Mouse (Mus musculus) liver, embryonic 12.5 days (tissue): ENCODE results near the gene Msi1. TPM values are rescaled to one million over a fixed set of nuclear protein-coding genes. Genes with fewer than 3 reads are reported as not detected.

ENCODE experiments used
- ATAC-seq: fragments of 200-750 bp; cut with Nextera tagmentation; 2 replicates; pipeline ENCODE4 v1.8.0; 2017; ENCODE audit warnings: moderate number of reproducible peaks, mild to moderate bottlenecking, moderate library complexity
- H3K27ac ChIP-seq: fragments of 300-500 bp; sonication (generic); 2 replicates; pipeline ENCODE4 v1.5.1; 2016; ENCODE audit warnings: mild to moderate bottlenecking
- H3K27me3 ChIP-seq: fragments of 300-500 bp; sonication (generic); replicated peaks from 2 replicates; pipeline ENCODE4 v1.6.1; 2016; ENCODE audit warnings: mild to moderate bottlenecking, moderate library complexity
- H3K36me3 ChIP-seq: fragments of 300-500 bp; sonication (generic); 2 replicates; pipeline ENCODE4 v1.6.1; 2016; ENCODE audit warnings: mild to moderate bottlenecking, moderate library complexity
- H3K4me1 ChIP-seq: fragments of 300-500 bp; sonication (generic); 2 replicates; pipeline ENCODE4 v1.6.1; 2016
- H3K4me2 ChIP-seq: fragments of 300-500 bp; sonication (generic); 2 replicates; pipeline ENCODE4 v1.6.1; 2016; ENCODE audit warnings: mild to moderate bottlenecking, moderate library complexity
- H3K4me3 ChIP-seq: fragments of 300-500 bp; sonication (generic); 2 replicates; pipeline ENCODE4 v1.5.1; 2016; ENCODE audit warnings: mild to moderate bottlenecking, moderate library complexity
- H3K9ac ChIP-seq: fragments of 300-500 bp; sonication (generic); 2 replicates; pipeline ENCODE4 v1.6.1; 2016; ENCODE audit warnings: mild to moderate bottlenecking, moderate library complexity
- H3K9me3 ChIP-seq: fragments of 300-500 bp; sonication (generic); replicated peaks from 2 replicates; pipeline ENCODE4 v1.6.1; 2016; ENCODE audit warnings: mild to moderate bottlenecking, moderate library complexity
- WGBS: fragments of 180-500 bp; shearing (Covaris S2); methylation state at CpG from one replicate; pipeline ENCODE4 v1.1.7; 2016; ENCODE audit not compliant: insufficient replicate concordance; 5-methylcytosine and 5-hydroxymethylcytosine counted together
- polyA plus RNA-seq: library from polyadenylated mRNA; unstranded; fragments of >200 nt; fragmentation: Nextera tagmentation; extraction: Ambion mirVana; gene quantifications from 2 replicates; pipeline ENCODE4 v1.2.1, GENCODE M21; 2016

Msi1 gene
- polyA plus RNA-seq, 1 experiment from 2014 or later: 2.5 TPM

DNA sequence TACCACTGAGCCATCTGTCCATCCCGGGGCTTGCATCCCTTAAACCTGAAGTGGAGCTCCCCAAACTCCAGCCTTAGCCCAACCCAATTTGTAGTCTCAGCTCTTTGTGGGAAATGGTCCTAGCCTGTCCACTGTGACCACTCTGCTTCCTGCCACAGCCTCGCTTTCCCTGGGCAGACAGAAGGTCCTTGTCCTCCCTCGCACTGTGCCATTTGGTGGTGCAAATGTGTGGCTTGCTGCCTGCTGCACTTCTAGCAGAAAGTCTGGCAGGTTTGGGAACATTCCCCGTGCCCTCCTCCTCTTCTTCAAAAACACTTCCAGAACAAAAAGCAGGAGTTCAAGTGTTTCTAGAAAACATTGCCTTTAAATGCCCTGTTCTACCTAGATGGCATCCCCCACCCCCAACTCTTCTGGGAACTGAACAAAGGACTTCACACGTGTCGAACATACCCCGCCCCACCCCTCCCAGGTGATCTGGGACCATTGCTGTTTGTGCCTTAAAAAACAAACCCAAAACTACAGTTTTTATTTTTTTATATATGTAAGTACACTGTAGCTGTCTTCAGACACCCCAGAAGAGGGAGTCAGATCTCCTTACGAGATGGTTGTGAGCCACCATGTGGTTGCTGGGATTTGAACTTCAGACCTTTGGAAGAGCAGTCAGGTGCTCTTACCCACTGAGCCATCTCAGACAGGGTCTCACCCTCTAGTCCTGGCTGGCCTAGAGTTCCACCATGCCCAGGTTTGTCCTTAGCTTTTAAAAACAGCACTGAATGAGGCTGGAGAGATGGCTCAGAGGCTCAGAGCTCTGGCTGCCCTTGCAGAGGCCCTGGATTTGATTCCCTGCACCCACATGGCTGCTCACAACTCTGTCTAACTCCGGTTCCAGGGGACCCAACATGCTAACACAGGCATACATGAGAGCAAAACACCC, 69.2 kb downstream of the Msi1 start:
- no peaks in the 10 kb centered on the region for H3K9me3 ChIP-seq

DNA sequence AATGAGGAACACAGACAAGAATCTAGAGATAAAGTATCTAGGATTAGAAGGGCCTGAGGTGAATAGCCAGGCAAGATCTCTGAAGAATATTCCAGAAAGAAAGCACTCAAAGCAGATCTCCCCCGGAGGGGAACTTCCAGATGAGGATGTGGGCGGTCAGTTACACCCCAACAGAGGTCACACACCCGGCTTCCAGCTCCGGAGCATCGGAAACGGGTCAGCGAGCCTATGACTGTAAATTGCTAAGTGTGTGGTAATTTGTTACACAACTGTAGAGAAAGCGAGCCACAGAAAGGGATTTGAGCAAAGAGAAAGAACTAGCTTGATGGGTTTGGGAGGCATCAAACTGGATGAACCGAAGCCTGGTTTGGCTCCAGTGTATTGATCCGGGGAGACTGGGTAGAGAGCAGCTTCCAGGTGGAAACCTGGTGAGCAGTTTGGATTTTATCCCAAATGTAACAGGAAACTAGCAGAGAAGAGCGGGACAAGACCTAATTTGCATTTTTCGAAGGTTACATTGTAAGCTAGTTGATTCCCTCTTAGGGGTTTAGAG, 71.1 kb downstream of the Msi1 start:
- ATAC-seq: no peak

More for the DNA sequence above, 69.2 kb downstream of the Msi1 start:
- H3K36me3 ChIP-seq: no peaks in the 10 kb centered on the region
- no peak overlapping the region for H3K9ac ChIP-seq
- no peak overlapping the region for H3K4me2 ChIP-seq
- H3K27ac ChIP-seq: no peak overlapping the region
- ATAC-seq: no peak
- 38% methylated on average over 9 of the region's 9 CpGs for WGBS
- no peaks in the 10 kb centered on the region for H3K27me3 ChIP-seq
- peaks cover 26% of the 10 kb centered on the region for H3K4me1 ChIP-seq
- H3K4me3 ChIP-seq: no peak overlapping the region

DNA sequence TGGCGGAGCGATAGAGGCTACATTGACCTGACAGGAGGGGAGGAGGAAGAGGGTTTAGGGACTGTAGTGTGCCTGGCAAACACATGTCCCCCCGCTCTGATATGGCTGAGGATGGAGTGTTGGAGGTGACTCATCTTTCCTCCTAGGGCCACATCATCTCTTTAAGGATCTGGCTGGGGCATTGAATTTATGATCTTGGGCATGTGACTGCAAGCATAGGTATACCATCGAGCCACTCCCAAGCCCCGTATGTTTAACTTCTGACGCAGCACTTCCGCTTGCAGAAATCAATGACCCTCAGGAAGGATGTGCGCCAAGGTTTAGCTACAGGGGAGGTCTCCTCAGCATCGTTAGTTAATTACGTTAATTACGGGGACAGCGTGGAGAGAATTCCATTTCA, 73.6 kb downstream of the Msi1 start:
- no peak for ATAC-seq
- H3K27me3 ChIP-seq: peaks cover 5% of the 10 kb centered on the region; the same call in 1 of the 2 replicates
- WGBS: 57% methylated on average over 12 of the region's 12 CpGs

More for the DNA sequence above, 71.1 kb downstream of the Msi1 start:
- 63% methylated on average over 12 of the region's 12 CpGs for WGBS
- peaks cover 22% of the 10 kb centered on the region for H3K4me1 ChIP-seq
- no peak overlapping the region for H3K4me2 ChIP-seq
- no peaks in the 10 kb centered on the region for H3K36me3 ChIP-seq
- H3K27me3 ChIP-seq: peaks cover under 1% of the 10 kb centered on the region; the same call in 1 of the 2 replicates
- no peak overlapping the region for H3K4me3 ChIP-seq
- no peak overlapping the region for H3K9ac ChIP-seq
- H3K9me3 ChIP-seq: no peaks in the 10 kb centered on the region
- no peak overlapping the region for H3K27ac ChIP-seq

More for the DNA sequence above, 73.6 kb downstream of the Msi1 start:
- H3K4me3 ChIP-seq: no peak overlapping the region
- peaks cover 31% of the 10 kb centered on the region for H3K4me1 ChIP-seq
- no peak overlapping the region for H3K9ac ChIP-seq
- H3K9me3 ChIP-seq: no peaks in the 10 kb centered on the region
- no peak overlapping the region for H3K4me2 ChIP-seq
- no peaks in the 10 kb centered on the region for H3K36me3 ChIP-seq
- no peak overlapping the region for H3K27ac ChIP-seq

Other genes starting within 250 kb of the Msi1 start
- gene Cabp1, start 235.2 kb upstream of the Msi1 start, polyA plus RNA-seq: 0.20 and 0.36 TPM in 2 replicates
- 140 and 143 TPM in 2 replicates for gene Pop5, start 193.8 kb upstream of the Msi1 start, polyA plus RNA-seq
- gene Rnf10, start 156.7 kb upstream of the Msi1 start, polyA plus RNA-seq: 166 and 172 TPM in 2 replicates
- gene Coq5, start 149.9 kb upstream of the Msi1 start, polyA plus RNA-seq: 43.3 and 46.2 TPM in 2 replicates
- gene Dynll1, start 128.6 kb upstream of the Msi1 start, polyA plus RNA-seq: 825 and 857 TPM in 2 replicates
- 195 and 200 TPM in 2 replicates for gene Srsf9, start 102.4 kb upstream of the Msi1 start, polyA plus RNA-seq
- gene Gatc, start 88.4 kb upstream of the Msi1 start, polyA plus RNA-seq: 20.6 and 21.2 TPM in 2 replicates
- gene Triap1, start 88.4 kb upstream of the Msi1 start, polyA plus RNA-seq: 43.8 and 45.9 TPM in 2 replicates
- 783 and 814 TPM in 2 replicates for gene Cox6a1, start 80.6 kb upstream of the Msi1 start, polyA plus RNA-seq
- 0.42 and 0.69 TPM in 2 replicates for gene Pla2g1b, start 36.7 kb downstream of the Msi1 start, polyA plus RNA-seq
- gene Sirt4, start 55.1 kb downstream of the Msi1 start, polyA plus RNA-seq: 6.3 and 7.5 TPM in 2 replicates
- gene Pxn, start 77.1 kb downstream of the Msi1 start, polyA plus RNA-seq: 17.4 and 20.1 TPM in 2 replicates
- 1,698 and 1,725 TPM in 2 replicates for gene Rplp0, start 129.9 kb downstream of the Msi1 start, polyA plus RNA-seq
- gene Gcn1l1, start 135.7 kb downstream of the Msi1 start, polyA plus RNA-seq: 36.7 and 38.0 TPM in 2 replicates
- gene Rab35, start 202.3 kb downstream of the Msi1 start, polyA plus RNA-seq: 21.9 and 22.5 TPM in 2 replicates